Comparison of ENCODE assay signal across 25 mouse cellular contexts in genomic region chr13:28660151-28660550, GRCm38 (mm10).
"Had no signal": no experiment of that assay in that cellular context is flagged by ENCODE, and none has a peak within 500 bp of the region (broad histone marks: within the 10 kb centered on the region; RNA-seq: fewer than 3 reads in every experiment).

No protein-coding gene starts in this region.

- H3K4me3 ChIP-seq: layer of hippocampus, adult 2 months; left cerebral cortex, adult 2 months; limb, embryonic 12.5 days; limb, embryonic 15.5 days; megakaryocyte, embryonic 14.5 days; neural tube, embryonic 12.5 days; neural tube, embryonic 15.5 days; stomach, embryonic 15.5 days had no signal

- DNase-seq: kidney, adult 18-20 months; kidney, adult 9 months; kidney, postnatal 25 days; layer of hippocampus, adult 9-11 months; liver, postnatal 0 days; lung, embryonic 14.5 days; midbrain, embryonic 14.5 days; retina, postnatal 1 day; right cerebral cortex, postnatal 25 days; spleen, adult 18-20 months; thymus, postnatal 36 days had no signal

- H3K9ac ChIP-seq: limb, embryonic 12.5 days; limb, embryonic 15.5 days; liver, embryonic 14.5 days; liver, postnatal 0 days; lung, embryonic 14.5 days; neural tube, embryonic 12.5 days; neural tube, embryonic 15.5 days; stomach, embryonic 15.5 days had no signal

- H3K9me3 ChIP-seq: limb, embryonic 12.5 days; limb, embryonic 15.5 days; megakaryocyte, embryonic 14.5 days; neural tube, embryonic 12.5 days; neural tube, embryonic 15.5 days; stomach, embryonic 15.5 days had no signal

- H3K4me2 ChIP-seq: limb, embryonic 12.5 days; limb, embryonic 15.5 days; liver, embryonic 11.5 days; lung, embryonic 14.5 days; midbrain, embryonic 11.5 days; neural tube, embryonic 12.5 days; neural tube, embryonic 15.5 days; stomach, embryonic 15.5 days had no signal

- H3K27me3 ChIP-seq: limb, embryonic 12.5 days; limb, embryonic 15.5 days; megakaryocyte, embryonic 14.5 days; neural tube, embryonic 12.5 days; neural tube, embryonic 15.5 days; stomach, embryonic 15.5 days had no signal

- ATAC-seq: liver, postnatal 0 days; lung, postnatal 0 days had no signal

- H3K27ac ChIP-seq: kidney, postnatal 0 days; layer of hippocampus, adult 2 months; left cerebral cortex, adult 2 months; limb, embryonic 12.5 days; limb, embryonic 15.5 days; liver, embryonic 14.5 days; macrophage; neural tube, embryonic 12.5 days; neural tube, embryonic 15.5 days had no signal

- H3K36me3 ChIP-seq: limb, embryonic 12.5 days; limb, embryonic 15.5 days; neural tube, embryonic 12.5 days; neural tube, embryonic 15.5 days; stomach, embryonic 15.5 days had no signal
